Mouse (Mus musculus): Measurements from ENCODE around the gene Rhox2h.
"Not testable (repeated sequence)": the region's sequence is repeated elsewhere in the genome, so short reads cannot be mapped to it uniquely, and the experiment has no call there.

The Rhox2h gene

DNA sequence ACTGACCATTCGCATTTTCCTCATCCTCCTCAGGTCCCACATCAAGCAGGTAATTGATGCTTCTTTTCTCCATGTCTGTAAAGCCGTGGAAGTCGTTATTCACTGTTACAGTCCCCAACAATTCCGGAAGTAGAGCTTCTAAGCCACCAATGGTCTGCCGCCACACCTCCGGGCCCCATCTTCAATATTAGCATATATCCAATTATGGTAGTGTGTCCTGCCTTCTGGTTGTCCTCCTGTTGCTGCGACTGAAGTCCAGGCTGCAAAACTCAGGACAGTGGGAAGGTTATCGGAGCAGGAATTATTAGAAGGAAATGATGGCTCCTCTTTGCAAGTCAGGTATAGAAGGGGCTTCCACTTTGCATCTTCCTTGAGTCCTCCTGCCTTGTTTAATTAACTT, at the start of gene Rhox2h:
Rhox2h (minus strand) TSS at position 101 of the 400 bp plus-strand sequence.
- not testable (repeated sequence) for DNase-seq (ENCODE audit: low spot score)

GRCm38 (mm10) chrX:37701821-37702387, 28.8 kb upstream of the Rhox2h start:
- no peak for DNase-seq (ENCODE audit: low spot score)

DNA sequence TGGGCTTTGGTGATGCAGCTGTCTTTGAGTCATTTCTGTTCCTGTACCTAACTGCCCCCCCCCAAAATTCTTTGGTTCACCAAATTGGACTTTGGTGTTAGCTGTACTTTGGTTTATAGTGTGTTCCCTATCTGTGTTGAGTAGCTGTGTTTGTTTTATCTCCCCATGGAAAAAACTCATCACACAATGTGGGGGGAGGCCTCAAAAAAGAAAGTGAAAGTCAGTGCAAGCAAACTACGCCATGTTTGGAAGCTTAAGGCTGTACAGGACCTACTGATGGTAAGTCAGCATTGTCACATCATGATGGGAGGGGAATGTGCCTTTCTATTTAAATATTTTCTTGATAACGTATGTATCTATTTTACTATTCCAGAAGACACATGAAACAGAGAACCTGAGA, 19.2 kb upstream of the Rhox2h start:
- no peak for DNase-seq (ENCODE audit: low spot score)

DNA sequence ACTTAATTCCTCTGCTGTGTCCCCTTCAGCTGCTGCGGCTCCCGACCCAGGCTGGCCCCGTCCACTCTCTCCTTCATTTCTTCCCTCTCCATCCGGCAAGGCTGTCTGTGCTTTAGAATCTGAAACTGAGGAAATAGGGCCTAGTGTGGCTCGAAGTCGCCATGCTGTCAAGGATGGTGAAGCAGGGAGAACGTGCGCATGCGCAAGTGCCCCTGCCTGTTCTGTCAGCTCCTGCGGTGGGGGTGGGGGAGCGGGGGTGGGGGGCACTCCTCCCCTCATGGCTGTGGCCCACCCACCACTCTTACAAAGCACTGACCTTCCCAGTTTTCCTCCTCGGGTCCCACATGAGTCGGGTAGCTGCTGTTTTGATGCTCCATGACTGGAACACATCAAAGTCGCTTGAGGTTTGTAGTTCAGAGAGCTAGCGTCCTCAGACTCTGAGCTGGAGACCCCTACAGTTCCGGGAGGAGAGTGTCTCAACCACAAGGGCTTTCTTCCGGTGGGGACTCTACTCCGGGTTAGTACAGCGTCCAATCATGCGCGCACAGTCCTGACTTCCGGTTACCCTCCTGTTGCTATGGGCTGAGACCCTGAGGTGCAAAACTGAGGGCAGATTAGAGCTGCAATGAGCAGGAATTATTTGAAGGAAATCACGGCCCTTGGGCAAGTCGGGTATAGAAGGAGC, 10.1 kb upstream of the Rhox2h start:
- DNase-seq (ENCODE audit: low spot score), result no peak

GRCm38 (mm10) chrX:37668664-37669063, 4.4 kb downstream of the Rhox2h start, which contains the start of gene Rhox3h:
Gene Rhox3h, minus strand, starts transcription at chrX:37668764.
- not testable (repeated sequence) for DNase-seq (ENCODE audit: low spot score)

DNA sequence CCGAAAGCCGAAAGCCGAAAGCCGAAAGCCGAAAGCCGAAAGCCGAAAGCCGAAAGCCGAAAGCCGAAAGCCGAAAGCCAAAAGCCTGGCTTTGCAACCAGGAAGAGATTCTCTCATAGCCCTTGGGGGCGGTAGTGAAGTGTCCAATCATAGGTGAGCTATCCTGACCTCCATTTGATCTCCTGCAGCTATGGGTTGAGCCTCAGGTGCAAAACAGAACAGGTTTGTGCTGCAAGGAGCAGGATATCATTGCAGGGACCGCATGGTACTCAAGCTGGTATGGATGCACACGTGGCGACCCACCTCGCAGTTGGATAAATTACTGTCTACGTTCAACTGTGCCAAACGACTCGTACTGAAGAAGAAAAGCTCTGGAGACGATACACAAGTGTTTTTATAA, 21.9 kb downstream of the Rhox2h start, which contains the start of gene Rhox4g:
Rhox4g (minus strand) TSS at position 101 of the 400 bp plus-strand sequence.
- not testable (repeated sequence) for DNase-seq (ENCODE audit: low spot score)

DNA sequence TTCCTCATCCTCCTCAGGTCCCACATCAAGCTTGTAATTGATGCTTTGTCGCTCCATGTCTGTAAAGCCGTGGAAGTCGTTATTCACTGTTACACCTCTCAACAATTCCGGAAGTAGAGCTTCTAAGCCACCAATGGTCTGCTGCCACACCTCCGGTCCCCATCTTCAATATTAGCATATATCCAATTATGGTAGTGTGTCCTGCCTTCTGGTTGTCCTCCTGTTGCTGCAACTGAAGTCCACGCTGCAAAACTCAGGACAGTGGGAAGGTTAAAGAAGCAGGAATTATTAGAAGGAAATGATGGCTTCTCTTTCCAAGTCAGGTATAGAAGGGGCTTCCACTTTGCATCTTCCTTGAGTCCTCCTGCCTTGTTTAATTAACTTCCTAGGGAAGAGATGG, 29.7 kb downstream of the Rhox2h start, which contains the start of gene Rhox2g:
Rhox2g (minus strand) TSS at position 101 of the 400 bp plus-strand sequence.
- not testable (repeated sequence) for DNase-seq (ENCODE audit: low spot score)

DNA sequence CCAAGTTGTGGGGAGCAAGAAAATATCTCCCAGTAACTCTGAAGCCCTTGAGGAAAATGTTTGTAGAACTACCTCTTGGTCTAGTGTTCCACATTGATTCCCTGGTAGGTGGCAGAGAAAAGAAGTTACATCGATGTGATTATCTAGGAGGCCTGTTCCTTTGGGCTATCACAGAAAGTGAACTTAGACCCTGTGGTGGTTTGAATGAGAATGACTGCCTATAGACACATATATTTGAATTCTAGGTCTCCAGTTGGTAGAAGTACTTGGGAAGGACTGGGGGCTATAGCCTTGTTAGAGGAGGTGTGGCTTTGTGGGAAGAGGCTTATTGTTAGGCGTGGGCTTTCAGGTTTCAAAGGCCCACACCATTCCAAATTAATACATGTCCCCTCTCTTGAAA, 44.6 kb downstream of the Rhox2h start, which contains the start of gene Rhox3g:
Rhox3g (minus strand) TSS at position 101 of the 400 bp plus-strand sequence.
- DNase-seq (ENCODE audit: low spot score), result not testable (repeated sequence)
